Mouse (Mus musculus): ENCODE data around the gene Sprr1a. TPM values are rescaled to one million over a fixed set of nuclear protein-coding genes. Genes with fewer than 3 reads are reported as not detected.
"Not testable (repeated sequence)": the region's sequence is repeated elsewhere in the genome, so short reads cannot be mapped to it uniquely, and the experiment has no call there.

Sprr1a gene
- not detected for total RNA-seq (2021)
- long read RNA-seq, experiment 1, result 0 reads
- long read RNA-seq, experiment 2, result 0 reads

DNA sequence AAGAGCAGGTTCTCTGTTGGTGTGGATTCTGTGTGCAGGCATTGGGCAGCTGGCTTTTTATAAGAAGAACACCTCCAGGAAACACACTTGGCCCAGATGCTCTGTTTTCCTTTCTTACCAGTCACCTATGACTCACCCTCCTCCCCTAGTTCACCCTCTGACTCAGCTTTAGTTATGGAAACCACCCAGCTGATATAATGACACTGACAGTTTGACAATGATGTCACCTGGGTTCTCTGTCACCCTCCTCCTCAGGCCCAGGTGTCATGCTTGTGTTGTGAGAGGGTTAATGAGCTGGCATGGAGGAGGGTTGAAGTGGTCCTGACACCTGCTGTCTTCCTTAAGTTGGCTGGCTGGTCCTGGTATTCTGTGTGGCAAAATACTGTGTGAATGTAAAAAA is at the start of gene Sprr1a:
TSS of gene Sprr1a (minus strand) at position 33 of the 400 bp plus-strand sequence.
- no peak within 1 kb of the TSS for H3K4me3 ChIP-seq
- no peak for TF ChIP-seq CTCF (conservative IDR thresholded peaks at IDR 0.05)
- DNase-seq (ENCODE audit: low spot score in 2 of 2), result no peak
- no peak within 1 kb of the TSS for H3K27ac ChIP-seq

DNA sequence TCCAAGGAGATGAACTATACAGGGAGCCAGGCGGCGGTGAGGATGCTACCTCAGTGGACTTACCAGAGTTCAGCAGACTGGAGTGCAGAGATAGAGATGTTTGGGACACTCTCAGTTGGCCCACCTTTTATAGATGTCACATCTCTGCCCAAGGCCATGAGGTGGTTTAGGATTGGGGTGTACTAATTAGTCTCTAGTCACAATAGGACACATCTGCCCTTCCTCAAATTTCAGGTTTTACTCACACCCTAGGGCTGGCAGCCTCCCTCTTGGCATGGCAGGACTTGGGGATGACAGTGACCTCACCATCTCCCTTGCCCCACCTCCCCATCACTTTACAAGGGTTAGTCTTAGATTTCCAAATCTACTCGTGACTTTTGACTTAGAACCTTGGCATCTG is 48.7 kb upstream of the Sprr1a start, which contains the start of gene 2310046K23Rik:
TSS of gene 2310046K23Rik (minus strand) at position 101 of the 400 bp plus-strand sequence.
- no peak for TF ChIP-seq CTCF (conservative IDR thresholded peaks at IDR 0.05)
- no peak within 1 kb of the TSS for H3K4me3 ChIP-seq
- no peak within 1 kb of the TSS for H3K27ac ChIP-seq
- no peak for DNase-seq (ENCODE audit: low spot score in 2 of 2)

DNA sequence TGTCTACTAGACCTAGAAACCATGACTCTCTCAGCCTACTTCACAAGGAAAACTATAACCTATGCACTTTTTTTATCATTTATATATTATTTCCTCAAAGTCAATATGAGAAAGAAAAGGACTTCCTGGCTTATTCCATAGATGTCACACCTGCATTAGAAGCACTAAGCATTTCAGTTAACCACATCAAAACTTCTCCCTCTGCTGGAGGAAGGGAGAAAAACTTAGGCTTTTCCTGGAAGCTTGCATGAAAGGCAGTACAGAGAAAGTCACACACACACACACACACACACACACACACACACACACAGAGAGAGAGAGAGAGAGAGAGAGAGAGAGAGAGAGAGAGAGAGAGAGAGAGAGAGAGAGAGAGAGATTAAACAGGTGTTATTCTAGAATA is 26.6 kb upstream of the Sprr1a start:
- no peak for DNase-seq (ENCODE audit: low spot score in 2 of 2)
- TF ChIP-seq CTCF (conservative IDR thresholded peaks at IDR 0.05), result peak; percentile 63

DNA sequence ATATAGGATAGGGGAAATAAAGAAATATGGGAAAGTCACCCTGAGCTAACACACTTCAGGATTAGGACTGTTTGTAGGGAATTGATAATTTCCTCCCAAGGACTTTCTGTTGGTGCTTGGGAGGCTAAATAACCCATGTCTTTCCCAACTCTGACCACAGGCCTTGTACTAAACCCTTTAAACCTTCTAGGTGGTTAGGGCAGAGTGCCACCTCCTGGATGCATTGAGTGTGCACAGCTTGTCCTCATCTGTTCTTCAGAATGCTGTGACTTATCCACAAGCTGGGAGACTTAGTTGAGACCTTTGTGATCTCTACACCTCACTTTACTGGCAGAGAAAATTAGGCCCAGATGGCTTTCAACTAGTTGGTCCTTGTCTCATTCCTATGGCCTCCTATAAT is 25.1 kb upstream of the Sprr1a start:
- Histone ChIP-seq H3K4me3 (no peak overlapping the region), H3K27ac (no peak overlapping the region)
- no peak for DNase-seq (ENCODE audit: low spot score in 2 of 2)
- TF ChIP-seq CTCF (conservative IDR thresholded peaks at IDR 0.05), result peak; percentile 71

More for the DNA sequence above, 26.6 kb upstream of the Sprr1a start:
- H3K27ac ChIP-seq, result no peak overlapping the region
- no peak overlapping the region for H3K4me3 ChIP-seq

DNA sequence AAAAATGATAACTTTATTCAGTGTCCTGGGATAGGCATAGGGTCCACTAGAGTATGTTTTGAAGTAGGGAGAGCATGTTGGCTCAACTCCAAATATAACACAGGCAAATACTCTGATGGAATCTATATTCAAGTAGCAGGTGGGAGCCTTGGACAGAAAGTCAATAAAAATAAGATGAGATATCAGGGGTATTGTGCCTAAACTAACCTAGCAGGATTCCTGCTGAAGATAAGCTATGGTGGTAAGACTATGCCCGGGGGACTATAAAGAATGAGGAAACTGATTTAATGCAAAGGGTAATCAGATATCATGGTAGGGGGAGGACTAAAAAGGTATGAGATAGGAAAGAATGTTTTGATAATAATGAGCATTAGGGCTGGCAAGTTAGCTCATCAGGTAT is 22.5 kb upstream of the Sprr1a start:
- no peak for TF ChIP-seq CTCF (conservative IDR thresholded peaks at IDR 0.05)
- H3K4me3 ChIP-seq, result no peak overlapping the region
- no peak for DNase-seq (ENCODE audit: low spot score in 2 of 2)
- no peak overlapping the region for H3K27ac ChIP-seq

DNA sequence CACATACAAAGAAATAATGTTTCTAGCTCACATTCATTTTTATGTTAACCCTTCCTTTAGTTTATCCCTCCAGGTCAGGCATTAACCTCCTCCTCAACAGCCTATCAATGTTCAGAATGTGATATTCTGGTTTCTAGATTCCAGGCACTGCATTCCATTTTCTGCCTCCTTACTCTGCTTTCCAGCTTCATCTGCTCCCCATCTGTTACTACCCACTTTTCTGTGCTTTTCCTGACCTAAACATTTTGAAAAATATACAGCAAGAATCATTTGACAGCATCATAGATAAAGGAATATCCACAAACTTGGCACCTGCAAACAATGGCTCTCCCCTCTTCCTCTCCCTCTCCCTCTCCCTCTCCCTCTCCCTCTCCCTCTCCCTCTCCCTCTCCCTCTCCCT is 17.8 kb upstream of the Sprr1a start:
- peak in 1 of 2 experiments; percentile 6 for DNase-seq (ENCODE audit: low spot score in 2 of 2)
- Histone ChIP-seq H3K27ac (no peak overlapping the region), H3K4me3 (no peak overlapping the region)
- no peak for TF ChIP-seq CTCF (conservative IDR thresholded peaks at IDR 0.05)

DNA sequence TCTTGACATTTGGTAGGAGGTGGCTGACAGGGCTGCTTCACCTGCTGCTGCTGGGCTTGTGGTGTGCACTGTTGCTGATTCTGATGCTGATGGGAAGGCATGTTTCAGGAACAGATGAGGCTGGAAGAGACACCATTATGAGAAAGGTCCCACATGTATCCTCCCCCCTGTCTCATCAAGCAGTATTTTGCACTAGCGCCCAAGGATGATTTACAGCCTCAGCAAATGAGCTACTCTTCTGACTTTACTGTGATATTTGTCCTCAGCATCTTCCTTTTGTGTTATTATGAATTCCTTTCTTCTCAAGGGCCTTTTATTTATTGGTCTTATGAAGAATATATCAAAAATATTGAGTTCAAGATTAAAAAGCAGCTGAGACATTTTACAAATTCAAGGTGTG is 14.7 kb upstream of the Sprr1a start, which contains the start of gene Sprr4:
TSS of gene Sprr4 (minus strand) at position 101 of the 400 bp plus-strand sequence.
- DNase-seq (ENCODE audit: low spot score in 2 of 2), result no peak
- Histone ChIP-seq H3K27ac (no peak within 1 kb of the TSS), H3K4me3 (no peak within 1 kb of the TSS)
- no peak for TF ChIP-seq CTCF (conservative IDR thresholded peaks at IDR 0.05)

DNA sequence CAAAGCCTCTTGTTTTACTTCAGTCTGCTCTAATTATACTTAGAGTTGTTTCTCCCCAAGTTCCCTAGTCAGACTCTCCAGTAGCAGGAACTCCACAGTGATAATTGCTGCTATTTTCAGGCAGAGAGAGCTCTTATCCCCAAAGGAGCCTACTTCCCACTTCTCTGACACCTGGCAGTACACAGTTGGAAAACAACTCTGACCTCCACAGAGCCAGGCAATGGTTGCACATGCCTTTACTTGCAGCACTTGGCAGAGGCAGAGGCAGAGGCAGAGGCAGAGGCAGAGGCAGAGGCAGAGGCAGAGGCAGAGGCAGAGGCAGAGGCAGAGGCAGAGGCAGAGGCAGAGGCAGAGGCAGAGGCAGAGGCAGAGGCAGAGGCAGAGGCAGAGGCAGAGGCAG is 4.6 kb upstream of the Sprr1a start:
- not testable (repeated sequence) for DNase-seq (ENCODE audit: low spot score in 2 of 2); H3K27ac ChIP-seq; H3K4me3 ChIP-seq

DNA sequence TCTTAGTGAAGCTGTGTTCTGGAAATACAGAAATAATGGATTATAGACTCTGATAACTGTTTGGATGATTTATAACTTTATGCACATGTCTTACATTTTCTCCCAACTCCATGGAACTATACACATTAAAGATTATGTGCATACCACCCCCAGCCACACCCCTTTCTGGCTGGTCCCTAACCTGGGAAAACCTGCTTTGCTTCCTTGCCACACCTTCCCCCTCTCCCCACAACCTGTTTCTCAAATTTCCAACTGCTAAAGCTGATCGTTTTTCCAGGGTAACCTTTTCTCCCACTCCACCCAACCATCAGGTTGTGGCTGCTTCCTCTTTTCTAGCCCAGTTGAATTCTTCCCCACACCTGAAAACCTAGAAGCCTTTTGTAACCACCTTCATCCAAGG is 612 bp upstream of the Sprr1a start:
- Histone ChIP-seq H3K27ac (no peak overlapping the region), H3K4me3 (no peak overlapping the region)
- no peak for TF ChIP-seq CTCF (conservative IDR thresholded peaks at IDR 0.05)
- DNase-seq (ENCODE audit: low spot score in 2 of 2), result no peak

DNA sequence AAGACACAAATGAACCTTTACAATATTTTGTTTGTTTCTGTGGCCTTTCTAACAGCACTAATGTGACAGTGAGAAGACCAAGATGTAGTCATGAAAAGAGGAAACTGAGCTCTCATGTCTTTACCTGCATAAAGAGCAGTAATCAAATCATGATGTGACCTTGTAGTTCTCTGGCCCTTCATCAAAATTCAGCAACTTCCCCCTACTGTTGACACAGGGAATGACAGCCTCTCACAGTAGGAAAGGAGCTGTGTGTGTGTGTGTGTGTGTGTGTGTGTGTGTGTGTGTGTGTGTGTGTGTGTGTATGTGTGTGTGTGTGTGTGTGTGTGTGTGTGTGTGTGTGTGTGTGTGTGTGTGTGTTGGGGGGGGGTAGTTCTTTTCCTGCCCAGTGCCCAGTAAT is 4.4 kb downstream of the Sprr1a start:
- DNase-seq (ENCODE audit: low spot score in 2 of 2), result not testable (repeated sequence)

DNA sequence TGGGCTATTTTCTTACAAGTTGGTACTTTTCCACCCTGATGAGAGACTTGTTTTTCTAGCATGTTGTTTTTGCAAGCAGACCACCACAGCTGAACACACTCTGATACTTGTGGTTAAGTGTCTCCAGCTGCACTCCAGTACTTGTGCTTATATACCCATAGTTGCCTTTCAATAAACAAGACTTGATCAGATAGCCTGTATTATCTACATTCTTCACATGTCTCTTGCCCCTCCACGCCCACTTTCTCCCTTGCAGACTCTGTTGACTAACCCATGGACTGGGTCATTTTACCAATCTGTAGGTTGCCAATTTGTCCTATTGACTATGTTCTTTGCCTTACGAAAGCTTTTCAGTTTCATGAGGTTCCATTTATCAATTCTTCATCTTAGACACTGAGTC is 15.6 kb downstream of the Sprr1a start:
- no peak overlapping the region for H3K27ac ChIP-seq
- TF ChIP-seq CTCF (conservative IDR thresholded peaks at IDR 0.05), result no peak
- no peak for DNase-seq (ENCODE audit: low spot score in 2 of 2)
- H3K4me3 ChIP-seq, result no peak overlapping the region

More for the DNA sequence above, 4.4 kb downstream of the Sprr1a start:
- H3K4me3 ChIP-seq, H3K27ac ChIP-seq: not testable (repeated sequence)
- peak; percentile 41 for TF ChIP-seq CTCF (conservative IDR thresholded peaks at IDR 0.05)

DNA sequence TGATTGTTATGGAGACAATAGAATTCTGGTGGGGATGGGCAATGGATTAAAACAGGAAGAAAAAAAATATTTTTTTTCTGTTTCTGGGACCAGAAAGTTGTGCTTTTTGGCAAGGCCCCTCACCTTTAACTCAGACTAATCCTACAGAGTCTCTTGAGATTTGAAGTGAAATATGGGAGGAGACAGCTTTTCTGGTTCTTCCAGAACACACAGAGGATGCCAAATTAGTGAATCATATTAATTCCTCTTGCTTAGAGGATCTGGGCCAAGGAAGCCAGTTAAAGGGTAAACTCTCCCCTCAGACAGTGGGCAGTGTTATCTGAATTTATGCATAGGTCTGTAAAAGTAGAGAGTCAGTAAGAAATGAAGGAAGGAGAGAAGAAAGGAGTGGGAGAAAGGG is 18.3 kb downstream of the Sprr1a start:
- DNase-seq (ENCODE audit: low spot score in 2 of 2), result no peak
- TF ChIP-seq CTCF (conservative IDR thresholded peaks at IDR 0.05), result no peak
- no peak overlapping the region for H3K27ac ChIP-seq
- H3K4me3 ChIP-seq, result no peak overlapping the region

DNA sequence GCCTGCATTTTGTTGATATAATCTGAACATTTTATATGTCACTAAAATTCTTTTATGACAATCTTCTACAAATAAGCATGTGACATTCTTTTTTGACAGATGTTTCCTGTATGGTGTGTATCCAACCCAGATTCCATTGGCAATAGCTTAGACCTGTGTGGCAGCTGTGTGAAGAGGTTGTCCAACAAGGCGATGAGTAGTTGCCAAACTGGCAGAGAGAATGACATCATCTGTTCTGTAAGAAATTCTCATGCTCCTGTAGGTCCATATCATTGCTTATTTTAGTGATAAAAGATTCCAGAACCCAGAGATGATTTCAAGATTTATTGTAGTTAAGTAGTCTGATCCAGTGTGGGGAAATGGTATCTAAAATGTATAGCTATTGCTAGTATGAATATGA is 19.1 kb downstream of the Sprr1a start:
- no peak overlapping the region for H3K27ac ChIP-seq
- no peak for DNase-seq (ENCODE audit: low spot score in 2 of 2)
- no peak for TF ChIP-seq CTCF (conservative IDR thresholded peaks at IDR 0.05)

DNA sequence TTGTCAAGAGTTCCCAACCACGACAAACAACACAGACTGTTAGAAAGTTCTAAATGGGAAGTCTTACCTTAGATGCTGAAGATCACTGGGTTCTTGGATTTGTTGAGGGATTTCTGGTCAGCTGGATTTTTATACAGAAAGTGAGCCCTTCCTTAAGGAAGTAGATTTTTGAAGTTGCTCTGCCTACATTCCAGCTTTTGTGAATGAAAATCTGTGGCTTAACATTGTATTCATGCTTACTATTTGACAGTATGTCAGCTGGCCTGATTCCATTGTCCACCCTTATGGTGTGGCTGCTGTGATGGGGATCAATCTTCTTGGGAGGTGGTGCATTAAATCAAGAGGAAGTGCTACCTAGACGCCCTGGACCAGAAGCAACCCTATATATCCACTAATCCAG is 27.1 kb downstream of the Sprr1a start, which contains the start of gene Sprr3:
TSS of gene Sprr3 (minus strand) at position 101 of the 400 bp plus-strand sequence.
- no peak for TF ChIP-seq CTCF (conservative IDR thresholded peaks at IDR 0.05)
- no peak for DNase-seq (ENCODE audit: low spot score in 2 of 2)
- no peak within 1 kb of the TSS for H3K4me3 ChIP-seq

More for the DNA sequence above, 19.1 kb downstream of the Sprr1a start:
- H3K4me3 ChIP-seq, result no peak overlapping the region

More for the DNA sequence above, 27.1 kb downstream of the Sprr1a start, which contains the start of gene Sprr3:
- H3K27ac ChIP-seq, result no peak within 1 kb of the TSS
